15 mouse cellular contexts compared by ENCODE assay signal in the genomic region with DNA sequence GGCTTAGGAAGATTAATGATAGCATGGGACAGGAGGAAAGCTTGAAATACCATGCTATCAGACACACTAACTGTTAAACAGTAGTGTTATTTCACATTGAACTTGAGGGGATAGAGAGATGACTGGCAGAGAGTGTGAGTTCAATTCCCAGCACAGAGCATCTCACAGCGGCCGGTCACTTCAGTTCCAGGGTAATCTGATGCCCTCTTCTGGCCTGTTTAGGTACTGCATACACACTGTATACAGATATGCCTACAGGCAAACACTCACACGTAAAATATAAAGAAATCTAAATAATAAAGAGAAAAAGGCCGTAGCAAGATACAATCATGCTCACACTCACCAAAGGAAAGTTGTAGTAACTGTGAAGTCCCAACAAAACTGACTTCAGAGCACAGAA.
A peak's percentile ranks its signal among the peaks of the same experiment; 100 is the strongest.
DNase-seq lines count a peak whose midpoint lies in the region; ATAC-seq and TF ChIP-seq lines count a peak whose summit lies in the region.
"Had no signal": no experiment of that assay in that cellular context is flagged by ENCODE, and none has a peak within 500 bp of the region (broad histone marks: within the 10 kb centered on the region; RNA-seq: fewer than 3 reads in every experiment).

No protein-coding gene starts in this region.

- H3K4me3 ChIP-seq in heart, postnatal 0 days (ENCODE audit: low read depth, low read length) = no peak overlapping the region
- no peak overlapping the region for H3K4me3 ChIP-seq in liver, embryonic 14.5 days (ENCODE audit: insufficient read depth in 1 of 2, low read depth in 2 of 2, low read length in 2 of 2)
- H3K4me3 ChIP-seq in ES-Bruce4 (ENCODE audit: low read depth, low read length) = no peak overlapping the region
- H3K4me3 ChIP-seq: hindbrain, embryonic 10.5 days; limb, embryonic 12.5 days; midbrain, embryonic 10.5 days had no signal

- no peak for TF ChIP-seq EP300 in heart, postnatal 0 days (IDR thresholded peaks at IDR 0.05; ENCODE audit: low read depth)
- TF ChIP-seq EP300 in liver, embryonic 14.5 days (IDR thresholded peaks at IDR 0.05; ENCODE audit: low read depth) = no peak
- no peak for TF ChIP-seq EP300 in ES-Bruce4 (IDR thresholded peaks at IDR 0.05; ENCODE audit: insufficient read depth, low read depth, low read length)

- H3K27me3 ChIP-seq in heart, postnatal 0 days (ENCODE audit: control insufficient read depth, insufficient read depth, low read length) = no peaks in the 10 kb centered on the region
- no peaks in the 10 kb centered on the region for H3K27me3 ChIP-seq in liver, embryonic 14.5 days (ENCODE audit: control insufficient read depth, insufficient read depth, low read length)
- H3K27me3 ChIP-seq in ES-Bruce4 (ENCODE audit: control insufficient read depth, insufficient read depth, low read length, poor library complexity, severe bottlenecking) = no peaks in the 10 kb centered on the region
- H3K27me3 ChIP-seq: limb, embryonic 12.5 days had no signal

- H3K9me3 ChIP-seq in heart, postnatal 0 days (replicated peaks; ENCODE audit: control insufficient read depth, low read length) = peaks cover 3% of the 10 kb centered on the region; the same call in 1 of the 2 replicates
- H3K9me3 ChIP-seq in liver, embryonic 14.5 days (ENCODE audit: control insufficient read depth, low read length) = no peaks in the 10 kb centered on the region
- H3K9me3 ChIP-seq in ES-Bruce4 (replicated peaks; ENCODE audit: control insufficient read depth, insufficient read depth, low read length, poor library complexity, severe bottlenecking) = peaks cover 5% of the 10 kb centered on the region

- no peaks in the 10 kb centered on the region for H3K36me3 ChIP-seq in heart, postnatal 0 days (replicated peaks; ENCODE audit: control insufficient read depth, insufficient read depth, low read length)
- H3K36me3 ChIP-seq in liver, embryonic 14.5 days (replicated peaks; ENCODE audit: control insufficient read depth, insufficient read depth, low read depth) = no peaks in the 10 kb centered on the region
- no peaks in the 10 kb centered on the region for H3K36me3 ChIP-seq in ES-Bruce4 (ENCODE audit: control insufficient read depth, insufficient read depth, low read length, poor library complexity, severe bottlenecking)
- H3K36me3 ChIP-seq: hindbrain, embryonic 10.5 days; limb, embryonic 12.5 days; midbrain, embryonic 10.5 days had no signal

- H3K27ac ChIP-seq in heart, postnatal 0 days (ENCODE audit: low read depth) = no peak overlapping the region
- H3K27ac ChIP-seq in liver, embryonic 14.5 days = no peak overlapping the region
- no peak overlapping the region for H3K27ac ChIP-seq in ES-Bruce4 (ENCODE audit: insufficient read depth, low read length)
- H3K27ac ChIP-seq: hindbrain, embryonic 10.5 days; limb, embryonic 12.5 days; midbrain, embryonic 10.5 days had no signal

- TF ChIP-seq POLR2A in ES-Bruce4 (IDR thresholded peaks at IDR 0.05; ENCODE audit: insufficient read depth, low read length) = no peak

- DNase-seq in heart, postnatal 0 days (ENCODE audit: low spot score) = no peak
- no peak for DNase-seq in heart, postnatal 4 days
- DNase-seq in liver, embryonic 14.5 days (ENCODE audit: low read depth in 3 of 3, low spot score in 3 of 3) = no peak
- DNase-seq in liver (no peak), WW6 (ENCODE audit: low read depth, low spot score) (peak; percentile 7)
- DNase-seq in lung, adult 18-20 months = no peak
- DNase-seq: cerebellum, adult 11-12 months; lung, postnatal 14 days; spleen, adult 18-20 months; thymus, adult 2 months had no signal

- 69% methylated on average over 4 of the region's 4 CpGs for WGBS in heart, postnatal 0 days
- 71% methylated on average over 4 of the region's 4 CpGs for WGBS in liver, embryonic 14.5 days (ENCODE audit: insufficient replicate concordance)

- ATAC-seq in heart, postnatal 0 days (ENCODE audit: insufficient read depth, low read depth) = no peak
- ATAC-seq in liver, embryonic 14.5 days (ENCODE audit: insufficient read depth) = no peak
- ATAC-seq: activated CD4-positive, CD25-positive, alpha-beta regulatory T cell, adult 4 months had no signal

- H3K9ac ChIP-seq in heart, postnatal 0 days (replicated peaks; ENCODE audit: low read depth, low read length) = no peak overlapping the region
- H3K9ac ChIP-seq in liver, embryonic 14.5 days (replicated peaks) = no peak overlapping the region
- no peak overlapping the region for H3K9ac ChIP-seq in ES-Bruce4 (ENCODE audit: low read depth, poor library complexity, severe bottlenecking)
- H3K9ac ChIP-seq: limb, embryonic 12.5 days had no signal

- no peak overlapping the region for H3K4me2 ChIP-seq in heart, postnatal 0 days (ENCODE audit: low read depth, low read length)
- H3K4me2 ChIP-seq in liver, embryonic 14.5 days (ENCODE audit: low read depth) = no peak overlapping the region
- H3K4me2 ChIP-seq: limb, embryonic 12.5 days had no signal

- no peaks in the 10 kb centered on the region for H3K4me1 ChIP-seq in heart, postnatal 0 days (ENCODE audit: control insufficient read depth, insufficient read depth)
- H3K4me1 ChIP-seq in liver, embryonic 14.5 days (replicated peaks; ENCODE audit: control insufficient read depth in 2 of 2, insufficient read depth in 2 of 2, low read length in 1 of 2) = no peaks in the 10 kb centered on the region
- H3K4me1 ChIP-seq in ES-Bruce4 (ENCODE audit: control insufficient read depth, insufficient read depth, low read length) = no peaks in the 10 kb centered on the region
- H3K4me1 ChIP-seq: hindbrain, embryonic 10.5 days; midbrain, embryonic 10.5 days had no signal

- peak; percentile 6; the same call in 1 of the 2 replicates for TF ChIP-seq CTCF in heart, postnatal 0 days (IDR thresholded peaks at IDR 0.05; ENCODE audit: low read depth)
- TF ChIP-seq CTCF in liver, embryonic 14.5 days (IDR thresholded peaks at IDR 0.05; ENCODE audit: low read depth) = peak; percentile 43
- TF ChIP-seq CTCF in ES-Bruce4 (IDR thresholded peaks at IDR 0.05; ENCODE audit: low read depth, low read length) = peak; percentile 51
